Mouse (Mus musculus) liver, embryonic 12.5 days (tissue): ENCODE measurements around the gene Gm5129. TPM values are rescaled to one million over a fixed set of nuclear protein-coding genes. Genes with fewer than 3 reads are reported as not detected.
"Not testable (repeated sequence)": the region's sequence is repeated elsewhere in the genome, so short reads cannot be mapped to it uniquely, and the experiment has no call there.

ENCODE experiments used
- ATAC-seq: fragments of 200-750 bp; cut with Nextera tagmentation; 2 replicates; pipeline ENCODE4 v1.8.0; 2017; ENCODE audit warnings: moderate number of reproducible peaks, mild to moderate bottlenecking, moderate library complexity
- H3K27ac ChIP-seq: fragments of 300-500 bp; sonication (generic); 2 replicates; pipeline ENCODE4 v1.5.1; 2016; ENCODE audit warnings: mild to moderate bottlenecking
- H3K27me3 ChIP-seq: fragments of 300-500 bp; sonication (generic); replicated peaks from 2 replicates; pipeline ENCODE4 v1.6.1; 2016; ENCODE audit warnings: mild to moderate bottlenecking, moderate library complexity
- H3K36me3 ChIP-seq: fragments of 300-500 bp; sonication (generic); 2 replicates; pipeline ENCODE4 v1.6.1; 2016; ENCODE audit warnings: mild to moderate bottlenecking, moderate library complexity
- H3K4me1 ChIP-seq: fragments of 300-500 bp; sonication (generic); 2 replicates; pipeline ENCODE4 v1.6.1; 2016
- H3K4me2 ChIP-seq: fragments of 300-500 bp; sonication (generic); 2 replicates; pipeline ENCODE4 v1.6.1; 2016; ENCODE audit warnings: mild to moderate bottlenecking, moderate library complexity
- H3K4me3 ChIP-seq: fragments of 300-500 bp; sonication (generic); 2 replicates; pipeline ENCODE4 v1.5.1; 2016; ENCODE audit warnings: mild to moderate bottlenecking, moderate library complexity
- H3K9ac ChIP-seq: fragments of 300-500 bp; sonication (generic); 2 replicates; pipeline ENCODE4 v1.6.1; 2016; ENCODE audit warnings: mild to moderate bottlenecking, moderate library complexity
- H3K9me3 ChIP-seq: fragments of 300-500 bp; sonication (generic); replicated peaks from 2 replicates; pipeline ENCODE4 v1.6.1; 2016; ENCODE audit warnings: mild to moderate bottlenecking, moderate library complexity
- WGBS: fragments of 180-500 bp; shearing (Covaris S2); methylation state at CpG from one replicate; pipeline ENCODE4 v1.1.7; 2016; ENCODE audit not compliant: insufficient replicate concordance; 5-methylcytosine and 5-hydroxymethylcytosine counted together
- polyA plus RNA-seq: library from polyadenylated mRNA; unstranded; fragments of >200 nt; fragmentation: Nextera tagmentation; extraction: Ambion mirVana; gene quantifications from 2 replicates; pipeline ENCODE4 v1.2.1, GENCODE M21; 2016

Gm5129 gene
- polyA plus RNA-seq, 1 experiment from 2014 or later = not detected

GRCm38 (mm10) chr5:29751306-29751705, 15.6 kb upstream of the Gm5129 start:
- H3K9me3 ChIP-seq = no peaks in the 10 kb centered on the region
- H3K4me3 ChIP-seq = no peak overlapping the region
- H3K36me3 ChIP-seq = peaks cover 78% of the 10 kb centered on the region
- no peaks in the 10 kb centered on the region for H3K27me3 ChIP-seq
- H3K9ac ChIP-seq = no peak overlapping the region
- no peak overlapping the region for H3K27ac ChIP-seq
- H3K4me2 ChIP-seq = no peak overlapping the region
- H3K4me1 ChIP-seq = 0 out of 2 replicates have a peak, but pooled peaks cover 4% of the 10 kb centered on the region
- ATAC-seq = no peak

GRCm38 (mm10) chr5:29747661-29748060, 11.9 kb upstream of the Gm5129 start:
- 88% methylated on average over 2 of the region's 2 CpGs for WGBS
- peaks cover 46% of the 10 kb centered on the region for H3K36me3 ChIP-seq
- H3K4me3 ChIP-seq = no peak overlapping the region
- no peak for ATAC-seq
- no peak overlapping the region for H3K4me2 ChIP-seq
- no peak overlapping the region for H3K27ac ChIP-seq
- H3K4me1 ChIP-seq = peaks cover 12% of the 10 kb centered on the region
- H3K27me3 ChIP-seq = no peaks in the 10 kb centered on the region
- no peaks in the 10 kb centered on the region for H3K9me3 ChIP-seq
- H3K9ac ChIP-seq = no peak overlapping the region

- no peaks in the 10 kb centered on the region for H3K9me3 ChIP-seq
- H3K27me3 ChIP-seq = no peaks in the 10 kb centered on the region
- peaks cover 59% of the 10 kb centered on the region for H3K4me1 ChIP-seq
- H3K4me2 ChIP-seq = no peak overlapping the region
- no peak overlapping the region for H3K4me3 ChIP-seq
- 64% methylated on average over 4 of the region's 4 CpGs for WGBS
- H3K9ac ChIP-seq = no peak overlapping the region
- no peak for ATAC-seq
- no peak overlapping the region for H3K27ac ChIP-seq
- H3K36me3 ChIP-seq = peaks cover 19% of the 10 kb centered on the region
These were observed 5.4 kb upstream of the Gm5129 start for GRCm38 (mm10) chr5:29741093-29741492.

- Histone ChIP-seq H3K4me2 (no peak overlapping the region), H3K4me3 (no peak overlapping the region), H3K36me3 (peaks cover 19% of the 10 kb centered on the region), H3K9ac (no peak overlapping the region), H3K9me3 (no peaks in the 10 kb centered on the region), H3K27ac (no peak overlapping the region), H3K4me1 (peaks cover 59% of the 10 kb centered on the region), H3K27me3 (no peaks in the 10 kb centered on the region)
- WGBS = 52% methylated on average over 1 of the region's 1 CpGs
- no peak for ATAC-seq
These were observed 4.9 kb upstream of the Gm5129 start for GRCm38 (mm10) chr5:29740651-29741050.

GRCm38 (mm10) chr5:29738076-29738475, 2.3 kb upstream of the Gm5129 start:
- Histone ChIP-seq H3K27ac (no peak overlapping the region), H3K4me1 (peaks cover 62% of the 10 kb centered on the region), H3K27me3 (no peaks in the 10 kb centered on the region), H3K36me3 (peaks cover 19% of the 10 kb centered on the region), H3K9me3 (no peaks in the 10 kb centered on the region), H3K4me2 (peak overlapping the region; percentile 77; the same call in 1 of the 2 replicates), H3K4me3 (peak overlapping the region; percentile 79), H3K9ac (no peak overlapping the region)
- 68% methylated on average over 4 of the region's 4 CpGs for WGBS
- ATAC-seq = no peak

- WGBS = 83% methylated on average over 5 of the region's 5 CpGs
- no peak for ATAC-seq
- peaks cover 56% of the 10 kb centered on the region for H3K4me1 ChIP-seq
- peak overlapping the region; percentile 79 for H3K4me3 ChIP-seq
- H3K9me3 ChIP-seq = no peaks in the 10 kb centered on the region
- peaks cover 13% of the 10 kb centered on the region for H3K36me3 ChIP-seq
- H3K4me2 ChIP-seq = peak overlapping the region; percentile 77
- H3K27ac ChIP-seq = no peak overlapping the region
- H3K9ac ChIP-seq = peak overlapping the region; percentile 88
- no peaks in the 10 kb centered on the region for H3K27me3 ChIP-seq
These were observed 1.7 kb upstream of the Gm5129 start for GRCm38 (mm10) chr5:29737471-29737870.

GRCm38 (mm10) chr5:29736942-29737341, 1.2 kb upstream of the Gm5129 start:
- H3K27ac ChIP-seq = peak overlapping the region; percentile 45; the same call in 1 of the 2 replicates
- H3K36me3 ChIP-seq = peaks cover 7% of the 10 kb centered on the region
- peak overlapping the region; percentile 88 for H3K9ac ChIP-seq
- H3K27me3 ChIP-seq = no peaks in the 10 kb centered on the region
- H3K9me3 ChIP-seq = no peaks in the 10 kb centered on the region
- H3K4me1 ChIP-seq = peaks cover 51% of the 10 kb centered on the region
- WGBS = 31% methylated on average over 9 of the region's 9 CpGs
- peak overlapping the region; percentile 79 for H3K4me3 ChIP-seq
- ATAC-seq = no peak
- peak overlapping the region; percentile 77 for H3K4me2 ChIP-seq

- Histone ChIP-seq H3K9me3 (no peaks in the 10 kb centered on the region), H3K9ac (peak overlapping the region; percentile 88), H3K4me1 (peaks cover 48% of the 10 kb centered on the region), H3K4me3 (peak overlapping the region; percentile 79), H3K27ac (peak overlapping the region; percentile 97), H3K27me3 (no peaks in the 10 kb centered on the region), H3K4me2 (peak overlapping the region; percentile 77), H3K36me3 (peaks cover 4% of the 10 kb centered on the region)
- WGBS = 2% methylated on average over 47 of the region's 48 CpGs
- peak; percentile 58 for ATAC-seq
These were observed 551 bp upstream of the Gm5129 start for GRCm38 (mm10) chr5:29736073-29736900.

GRCm38 (mm10) chr5:29734831-29735510, 765 bp downstream of the Gm5129 start:
- H3K27ac ChIP-seq = peak overlapping the region; percentile 97
- no peaks in the 10 kb centered on the region for H3K27me3 ChIP-seq
- H3K4me1 ChIP-seq = peaks cover 36% of the 10 kb centered on the region
- ATAC-seq = no peak
- WGBS = 33% methylated on average over 6 of the region's 6 CpGs
- peaks cover 3% of the 10 kb centered on the region for H3K36me3 ChIP-seq
- peak overlapping the region; percentile 88 for H3K9ac ChIP-seq
- H3K4me2 ChIP-seq = peak overlapping the region; percentile 77
- no peaks in the 10 kb centered on the region for H3K9me3 ChIP-seq
- peak overlapping the region; percentile 79 for H3K4me3 ChIP-seq

- H3K4me2 ChIP-seq, H3K4me1 ChIP-seq, H3K9ac ChIP-seq, H3K36me3 ChIP-seq, H3K9me3 ChIP-seq, H3K4me3 ChIP-seq, ATAC-seq, H3K27ac ChIP-seq, H3K27me3 ChIP-seq: not testable (repeated sequence)
- WGBS = 45% methylated on average over 5 of the region's 5 CpGs
These were observed 9.7 kb downstream of the Gm5129 start for GRCm38 (mm10) chr5:29726070-29726469.

GRCm38 (mm10) chr5:29725369-29725768, 10.4 kb downstream of the Gm5129 start:
- 88% methylated on average over 2 of the region's 2 CpGs for WGBS
- no peak overlapping the region for H3K4me3 ChIP-seq
- ATAC-seq = no peak
- H3K4me1 ChIP-seq = no peaks in the 10 kb centered on the region
- H3K27me3 ChIP-seq = no peaks in the 10 kb centered on the region
- H3K27ac ChIP-seq = no peak overlapping the region
- no peaks in the 10 kb centered on the region for H3K9me3 ChIP-seq
- no peaks in the 10 kb centered on the region for H3K36me3 ChIP-seq
- H3K9ac ChIP-seq = no peak overlapping the region
- H3K4me2 ChIP-seq = no peak overlapping the region

GRCm38 (mm10) chr5:29721159-29721558, 14.6 kb downstream of the Gm5129 start:
- Histone ChIP-seq H3K9ac (no peak overlapping the region), H3K4me2 (no peak overlapping the region), H3K9me3 (no peaks in the 10 kb centered on the region), H3K4me3 (no peak overlapping the region), H3K4me1 (no peaks in the 10 kb centered on the region), H3K27ac (no peak overlapping the region), H3K36me3 (no peaks in the 10 kb centered on the region), H3K27me3 (no peaks in the 10 kb centered on the region)
- ATAC-seq = no peak
- 9% methylated on average over 1 of the region's 1 CpGs for WGBS
